In the genomic region with DNA sequence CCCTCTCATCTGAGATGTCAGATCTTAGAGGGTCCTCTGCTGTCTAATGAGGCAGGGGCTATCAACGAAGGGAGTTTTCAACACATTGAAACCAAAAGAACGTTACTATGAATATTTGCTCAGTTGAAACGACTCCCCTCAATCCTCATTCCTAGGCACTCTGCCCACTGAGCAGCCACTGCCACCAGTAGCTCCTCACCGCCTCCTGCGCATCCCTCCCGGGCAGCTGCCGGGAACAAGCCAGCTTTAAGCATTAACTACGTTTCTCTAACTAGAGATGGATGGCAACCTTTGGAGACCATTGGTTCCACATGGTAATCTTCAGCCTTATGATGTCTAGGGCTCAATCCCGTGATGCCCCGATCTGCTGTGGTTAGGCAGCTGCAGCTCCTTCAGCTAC, we compare ENCODE assay signal across 30 mouse cellular contexts.
"Had no signal": no experiment of that assay in that cellular context is flagged by ENCODE, and none has a peak within 500 bp of the region (broad histone marks: within the 10 kb centered on the region; RNA-seq: fewer than 3 reads in every experiment).

No protein-coding gene starts in this region.

- H3K27me3 ChIP-seq: limb, embryonic 12.5 days; limb, embryonic 13.5 days; limb, embryonic 15.5 days; liver, embryonic 12.5 days; liver, embryonic 13.5 days; liver, embryonic 15.5 days; lung, embryonic 15.5 days; midbrain, embryonic 12.5 days; midbrain, embryonic 13.5 days; midbrain, embryonic 15.5 days had no signal

- H3K4me1 ChIP-seq: liver, embryonic 12.5 days; liver, embryonic 13.5 days; liver, embryonic 15.5 days; lung, embryonic 15.5 days had no signal

- H3K9me3 ChIP-seq: limb, embryonic 10.5 days; limb, embryonic 12.5 days; limb, embryonic 13.5 days; limb, embryonic 15.5 days; liver, embryonic 12.5 days; liver, embryonic 13.5 days; liver, embryonic 15.5 days; lung, embryonic 15.5 days; megakaryocyte, embryonic 14.5 days; midbrain, embryonic 10.5 days; midbrain, embryonic 12.5 days; midbrain, embryonic 13.5 days; midbrain, embryonic 15.5 days had no signal

- H3K36me3 ChIP-seq: midbrain, embryonic 15.5 days had no signal

- ATAC-seq: liver, embryonic 12.5 days; liver, postnatal 0 days; lung, postnatal 0 days; midbrain, embryonic 13.5 days; midbrain, embryonic 15.5 days; midbrain, embryonic 16.5 days had no signal

- H3K4me3 ChIP-seq: left cerebral cortex, adult 2 months; limb, embryonic 10.5 days; limb, embryonic 12.5 days; limb, embryonic 13.5 days; limb, embryonic 15.5 days; liver, embryonic 12.5 days; liver, embryonic 13.5 days; liver, embryonic 15.5 days; lung, embryonic 15.5 days; megakaryocyte, embryonic 14.5 days; midbrain, embryonic 10.5 days; midbrain, embryonic 12.5 days; midbrain, embryonic 13.5 days; midbrain, embryonic 15.5 days; myocyte had no signal

- DNase-seq: left cerebral cortex, postnatal 4 days; liver; liver, embryonic 13.5 days; liver, postnatal 0 days; lung, adult 18-20 months; lung, adult 2 months; lung, embryonic 14.5 days; lung, postnatal 10 days; lung, postnatal 14 days; lung, postnatal 36 days; lung, postnatal 4 days had no signal

- H3K27ac ChIP-seq: left cerebral cortex, adult 2 months; limb, embryonic 10.5 days; limb, embryonic 12.5 days; limb, embryonic 13.5 days; limb, embryonic 15.5 days; liver, embryonic 12.5 days; liver, embryonic 13.5 days; liver, embryonic 14.5 days; liver, embryonic 15.5 days; lung, embryonic 15.5 days; macrophage; midbrain, embryonic 10.5 days; midbrain, embryonic 12.5 days; midbrain, embryonic 13.5 days; midbrain, embryonic 15.5 days had no signal

- H3K9ac ChIP-seq: limb, embryonic 12.5 days; limb, embryonic 13.5 days; limb, embryonic 15.5 days; liver, embryonic 12.5 days; liver, embryonic 13.5 days; liver, embryonic 14.5 days; liver, embryonic 15.5 days; liver, postnatal 0 days; lung, embryonic 14.5 days; lung, embryonic 15.5 days; midbrain, embryonic 12.5 days; midbrain, embryonic 13.5 days; midbrain, embryonic 15.5 days had no signal

- H3K4me2 ChIP-seq: limb, embryonic 12.5 days; limb, embryonic 13.5 days; limb, embryonic 15.5 days; liver, embryonic 11.5 days; liver, embryonic 12.5 days; liver, embryonic 13.5 days; liver, embryonic 15.5 days; lung, embryonic 14.5 days; lung, embryonic 15.5 days; midbrain, embryonic 12.5 days; midbrain, embryonic 13.5 days; midbrain, embryonic 15.5 days had no signal
